Mouse (Mus musculus) CH12.LX (cell line): ENCODE measurements around the gene Hist2h2bb.

ENCODE experiments used
- CHD2 ChIP-seq: IDR thresholded peaks from 2 replicates; pipeline ENCODE4 v1.6.1; 2011; ENCODE audit warnings: low read length, improper control_type of control experiment
- CTCF ChIP-seq, 2 experiments: IDR thresholded peaks in 1 of 2; conservative IDR thresholded peaks in 1 of 2; 2 replicates each; pipeline ENCODE4 v1.5.1; 2011 to 2012; ENCODE audit warnings: low read depth in 2 of 2, low read length in 2 of 2, improper control_type of control experiment in 1 of 2, inconsistent platforms in 1 of 2, mild to moderate bottlenecking in 1 of 2, moderate library complexity in 1 of 2
- JUN ChIP-seq: IDR thresholded peaks from 2 replicates; pipeline ENCODE4 v1.6.1; 2011; ENCODE audit warnings: low read depth, mild to moderate bottlenecking, low read length, improper control_type of control experiment, moderate library complexity; ENCODE audit not compliant: insufficient read depth
- MAFK ChIP-seq: IDR thresholded peaks from 2 replicates; pipeline ENCODE4 v1.6.1; 2011; ENCODE audit warnings: low read length, improper control_type of control experiment; ENCODE audit not compliant: insufficient replicate concordance
- MAZ ChIP-seq: IDR thresholded peaks from 2 replicates; pipeline ENCODE4 v1.6.1; 2012; ENCODE audit warnings: low read depth, mild to moderate bottlenecking, inconsistent platforms, low read length, improper control_type of control experiment, moderate library complexity
- PAX5 ChIP-seq: IDR thresholded peaks from 2 replicates; pipeline ENCODE4 v1.6.1; 2012; ENCODE audit warnings: low read length, inconsistent platforms, mixed read lengths
- POLR2A ChIP-seq: IDR thresholded peaks from 2 replicates; pipeline ENCODE4 v1.6.1; 2011; ENCODE audit warnings: low read depth, mild to moderate bottlenecking, improper control_type of control experiment, low read length
- RCOR1 ChIP-seq: conservative IDR thresholded peaks from 2 replicates; pipeline ENCODE4 v1.6.1; 2012; ENCODE audit warnings: low read depth, mild to moderate bottlenecking, inconsistent platforms, low read length, improper control_type of control experiment
- SIN3A ChIP-seq: IDR thresholded peaks from 2 replicates; pipeline ENCODE4 v1.6.1; 2012; ENCODE audit warnings: low read length, improper control_type of control experiment, inconsistent platforms
- TBP ChIP-seq: conservative IDR thresholded peaks from 2 replicates; pipeline ENCODE4 v1.6.1; 2011; ENCODE audit warnings: low read depth, low read length, improper control_type of control experiment
- TCF12 ChIP-seq: IDR thresholded peaks from 2 replicates; pipeline ENCODE4 v1.6.1; 2014; ENCODE audit warnings: low read depth, mild to moderate bottlenecking, inconsistent platforms, low read length, improper control_type of control experiment
- USF1 ChIP-seq: IDR thresholded peaks from 2 replicates; pipeline ENCODE4 v1.6.1; 2014; ENCODE audit warnings: low read depth, mild to moderate bottlenecking, inconsistent platforms, low read length, improper control_type of control experiment

DNA sequence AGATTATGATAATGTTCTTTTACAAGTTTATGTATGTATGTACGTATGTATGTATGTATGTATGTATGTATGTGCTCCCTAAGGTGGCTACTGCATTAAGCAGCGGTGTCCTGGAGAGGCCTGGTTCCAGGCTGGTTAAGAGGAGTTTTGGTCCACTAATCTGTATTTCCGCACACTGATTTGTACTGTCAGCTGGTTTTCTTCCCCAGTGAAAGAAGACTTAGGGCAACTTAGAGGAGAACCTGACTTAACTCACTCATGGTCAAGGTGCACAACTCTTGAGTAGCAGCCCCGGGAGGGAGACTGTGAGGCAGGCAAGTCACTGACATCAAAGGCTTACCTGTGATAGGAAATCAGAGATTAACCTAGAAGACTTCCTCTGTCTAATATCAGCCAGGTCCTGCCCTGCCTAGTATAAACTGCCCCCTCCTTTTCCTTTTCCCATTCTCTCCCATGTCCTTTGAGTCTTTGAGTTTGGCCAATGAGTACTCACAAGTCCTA is 32.7 kb upstream of the Hist2h2bb start:
- TF ChIP-seq USF1 (no peak), CTCF (conservative IDR thresholded peaks at IDR 0.05 in 1 of 2, IDR thresholded peaks at IDR 0.05 in 1 of 2; ENCODE audit: low read depth in 2 of 2, low read length in 2 of 2) (no peak), RCOR1 (no peak), TCF12 (no peak), POLR2A (no peak), CHD2 (no peak), PAX5 (no peak), SIN3A (no peak), MAFK (no peak), TBP (no peak), MAZ (no peak), JUN (no peak)
